Mouse (Mus musculus): Measurements from ENCODE around the gene Nipal1. TPM values are rescaled to one million over a fixed set of nuclear protein-coding genes. Genes with fewer than 3 reads are reported as not detected.

Nipal1 gene
- 49.7 TPM for polyA plus RNA-seq (2014; fragmentation: Illumina TruSeq; extraction: RNeasy Lipid Tissue Mini Kit (QIAGEN cat#74804); ENCODE audit: low replicate concordance)

DNA sequence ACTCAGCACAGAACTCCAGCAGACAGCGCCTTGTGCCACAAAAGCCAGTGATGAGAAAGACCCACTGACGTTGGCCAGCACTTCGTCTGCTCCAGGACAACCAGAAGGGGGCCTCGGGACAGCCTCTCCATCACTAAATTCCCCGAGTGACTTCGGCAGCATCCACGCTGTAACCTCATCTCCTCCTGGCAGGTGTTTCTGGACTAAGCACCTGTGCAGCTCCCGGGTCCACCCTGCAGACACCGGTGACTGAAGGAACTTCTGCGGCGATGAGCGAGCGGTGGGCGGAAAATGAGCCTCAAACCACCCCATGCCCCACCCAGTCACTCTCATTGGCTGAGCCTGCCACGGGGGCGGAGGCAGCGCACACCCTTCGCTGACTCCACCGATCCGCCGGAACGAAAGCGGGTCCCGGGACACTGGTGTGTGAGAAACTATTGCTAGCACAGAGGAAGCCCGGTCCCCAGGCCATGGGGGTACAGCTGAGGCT lies at the start of gene Nipal1:
TSS of gene Nipal1 (plus strand) at position 378 of the 490 bp plus-strand sequence.

DNA sequence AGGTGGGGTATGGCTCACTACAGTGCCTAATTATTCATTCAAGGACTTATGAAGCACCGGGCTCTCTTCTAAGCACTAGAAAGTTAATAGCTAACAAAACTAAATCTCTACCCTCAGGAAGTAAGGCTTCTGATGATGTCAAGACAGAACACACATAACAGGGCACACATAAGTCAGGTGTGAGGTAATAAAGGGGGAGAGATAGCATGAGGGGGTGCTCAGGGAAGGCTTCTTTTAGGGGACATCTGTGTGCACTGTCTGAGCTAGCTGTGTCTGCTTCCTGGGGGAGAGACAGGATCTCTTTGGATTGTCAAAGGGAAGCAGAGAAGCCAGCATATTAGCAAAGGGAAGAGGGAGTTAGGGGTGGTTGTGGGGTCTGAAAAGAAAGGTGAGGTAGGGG lies 3.4 kb upstream of the Nipal1 start, which contains the start of gene Cnga1:
TSS of gene Cnga1 (minus strand) at position 101 of the 400 bp plus-strand sequence.

Other genes starting within 250 kb of the Nipal1 start
- gene Corin, start 143.3 kb upstream of the Nipal1 start, polyA plus RNA-seq (2014; fragmentation: Illumina TruSeq; extraction: RNeasy Lipid Tissue Mini Kit (QIAGEN cat#74804); ENCODE audit: low replicate concordance): not detected
- 42.1 TPM for gene Nfxl1, start 88.1 kb upstream of the Nipal1 start, polyA plus RNA-seq (2014; fragmentation: Illumina TruSeq; extraction: RNeasy Lipid Tissue Mini Kit (QIAGEN cat#74804); ENCODE audit: low replicate concordance)
- gene Zar1, start 66.5 kb upstream of the Nipal1 start, polyA plus RNA-seq (2014; fragmentation: Illumina TruSeq; extraction: RNeasy Lipid Tissue Mini Kit (QIAGEN cat#74804); ENCODE audit: low replicate concordance): not detected
- not detected for gene Gm5868, start 60.2 kb upstream of the Nipal1 start, polyA plus RNA-seq (2014; fragmentation: Illumina TruSeq; extraction: RNeasy Lipid Tissue Mini Kit (QIAGEN cat#74804); ENCODE audit: low replicate concordance)
- not detected for gene Cnga1, start 3.5 kb upstream of the Nipal1 start, polyA plus RNA-seq (2014; fragmentation: Illumina TruSeq; extraction: RNeasy Lipid Tissue Mini Kit (QIAGEN cat#74804); ENCODE audit: low replicate concordance)
- 2.7 TPM for gene Txk, start 105.0 kb downstream of the Nipal1 start, polyA plus RNA-seq (2014; fragmentation: Illumina TruSeq; extraction: RNeasy Lipid Tissue Mini Kit (QIAGEN cat#74804); ENCODE audit: low replicate concordance)
- 36.8 TPM for gene Tec, start 220.7 kb downstream of the Nipal1 start, polyA plus RNA-seq (2014; fragmentation: Illumina TruSeq; extraction: RNeasy Lipid Tissue Mini Kit (QIAGEN cat#74804); ENCODE audit: low replicate concordance)

Measured in small intestine, adult 10 weeks (tissue).